Mouse (Mus musculus) hindlimb bud, embryonic 11.5 days (tissue): ENCODE measurements around the gene Scn2b.

ENCODE experiments used
- DNase-seq: peaks from one replicate; pipeline ENCODE4 v3.0.0-alpha.2; 2012; ENCODE audit warnings: low read depth, low spot score; ENCODE audit errors: extremely low spot score

The Scn2b gene

GRCm38 (mm10) chr9:45117741-45118431 lies at the start of gene Scn2b:
Gene Scn2b (plus strand): TSS chr9:45117782.
- no peak for DNase-seq

GRCm38 (mm10) chr9:45071800-45072199 lies 45.8 kb upstream of the Scn2b start:
- DNase-seq, result no peak

GRCm38 (mm10) chr9:45077859-45078258 lies 39.7 kb upstream of the Scn2b start:
- DNase-seq, result no peak

- DNase-seq, result no peak
Measured at GRCm38 (mm10) chr9:45079011-45079410, 38.6 kb upstream of the Scn2b start, which contains the start of gene Jaml. Gene Jaml (plus strand): TSS chr9:45079183.

DNA sequence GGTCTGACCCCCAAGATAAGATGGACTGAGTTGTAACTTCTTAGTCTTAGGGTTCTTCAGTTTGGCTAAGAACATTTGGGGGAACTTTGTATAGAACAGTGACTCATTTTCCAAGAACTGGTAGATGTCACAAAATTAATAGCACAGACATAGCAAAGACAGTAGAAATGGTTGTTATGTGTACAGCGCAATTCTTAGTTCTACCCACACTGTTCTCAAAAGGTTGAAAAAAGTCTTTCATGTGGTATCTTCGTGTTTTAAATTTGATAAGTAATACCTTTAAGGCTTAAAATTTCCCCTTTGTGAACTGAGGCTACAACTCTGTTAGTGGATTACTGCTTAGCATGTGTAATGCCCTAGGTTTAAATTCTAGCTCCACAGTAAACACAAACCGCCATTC lies 34.5 kb upstream of the Scn2b start:
- DNase-seq, result no peak

GRCm38 (mm10) chr9:45084556-45084955 lies 33.0 kb upstream of the Scn2b start:
- DNase-seq, result no peak

- no peak for DNase-seq
Measured at GRCm38 (mm10) chr9:45085741-45086690, 31.6 kb upstream of the Scn2b start.

DNA sequence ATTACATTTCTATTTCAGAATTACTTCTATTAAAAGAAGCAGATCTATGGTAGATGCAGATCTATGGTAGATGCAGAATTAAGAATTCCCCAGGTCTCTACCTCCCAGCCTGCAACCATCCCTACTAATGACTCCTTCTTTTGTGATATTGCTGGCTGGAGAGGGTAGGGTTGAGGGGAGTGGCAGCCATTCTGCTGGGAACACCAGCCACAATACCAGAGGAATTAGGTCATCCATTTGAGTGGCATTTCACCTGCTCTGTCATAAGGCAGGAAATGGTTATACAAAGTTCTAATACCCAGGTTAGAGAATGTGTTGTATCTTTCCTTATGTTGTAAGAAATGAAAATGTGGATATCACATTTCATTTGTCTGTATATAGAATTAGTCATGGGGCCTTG lies 29.5 kb upstream of the Scn2b start:
- no peak for DNase-seq

- no peak for DNase-seq
Measured at GRCm38 (mm10) chr9:45090811-45091210, 26.8 kb upstream of the Scn2b start.

- DNase-seq, result no peak
Measured at GRCm38 (mm10) chr9:45092641-45093040, 24.9 kb upstream of the Scn2b start.

- no peak for DNase-seq
Measured at GRCm38 (mm10) chr9:45095149-45095937, 22.2 kb upstream of the Scn2b start.

DNA sequence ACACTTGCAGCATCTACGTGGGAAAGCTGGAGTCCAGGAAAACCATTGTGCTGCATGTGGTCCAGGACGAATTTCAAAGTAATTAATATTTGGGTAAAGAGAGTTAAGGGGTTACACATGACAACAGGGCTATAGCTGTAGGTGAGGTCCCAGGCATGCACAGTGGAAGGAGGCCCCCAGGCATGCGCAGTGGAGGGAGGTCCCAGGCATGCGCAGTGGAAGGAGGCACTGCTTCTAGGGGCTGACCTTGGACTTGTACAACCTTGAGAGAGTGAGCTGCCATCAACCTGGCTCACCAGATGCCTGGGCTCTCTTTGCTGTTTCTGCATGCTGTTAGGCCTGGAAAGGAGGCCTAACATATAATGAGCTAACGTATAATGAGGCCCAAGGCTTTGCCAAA lies 19.7 kb upstream of the Scn2b start:
- DNase-seq, result no peak

DNA sequence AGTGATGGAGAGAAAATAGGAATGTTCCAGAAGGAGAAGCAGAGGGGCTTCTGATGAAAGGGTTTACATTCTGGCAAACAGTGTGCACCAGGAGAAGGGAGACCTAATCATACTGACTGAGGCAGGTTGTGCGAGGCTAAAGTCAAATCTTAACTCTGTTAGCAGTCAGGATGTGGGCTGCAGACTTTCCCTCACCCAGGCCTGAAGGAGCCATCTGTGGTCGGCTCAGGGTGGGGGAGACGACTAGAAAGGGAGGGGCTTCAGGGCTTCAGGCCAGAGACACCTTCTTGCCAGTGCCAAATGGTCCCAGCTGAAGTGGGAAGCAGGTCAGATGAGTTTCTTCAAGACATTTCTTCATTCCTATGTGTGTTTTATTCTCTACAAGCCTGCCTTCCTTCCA lies 19.2 kb upstream of the Scn2b start:
- DNase-seq, result no peak

DNA sequence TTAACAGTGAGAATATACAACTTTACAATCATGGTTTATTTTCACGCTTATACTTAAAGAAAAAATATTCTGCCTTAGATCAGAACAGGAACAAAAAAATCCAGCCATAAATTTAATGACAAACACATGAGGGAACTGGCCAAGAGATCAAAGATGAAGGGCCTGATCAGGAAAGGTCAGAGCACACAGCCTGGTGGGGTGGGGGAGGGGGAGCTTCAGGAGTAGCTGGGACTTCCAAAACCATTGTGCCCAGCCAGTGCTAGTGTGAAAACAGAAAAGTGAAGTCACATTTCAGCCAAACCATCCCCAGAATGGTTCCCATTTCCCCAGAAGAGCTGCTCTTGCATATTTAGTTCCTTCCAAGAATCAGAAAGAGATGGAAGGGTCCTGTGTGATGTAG lies 15.1 kb upstream of the Scn2b start:
- DNase-seq, result no peak

GRCm38 (mm10) chr9:45103211-45103979 lies 14.2 kb upstream of the Scn2b start:
- DNase-seq, result no peak

DNA sequence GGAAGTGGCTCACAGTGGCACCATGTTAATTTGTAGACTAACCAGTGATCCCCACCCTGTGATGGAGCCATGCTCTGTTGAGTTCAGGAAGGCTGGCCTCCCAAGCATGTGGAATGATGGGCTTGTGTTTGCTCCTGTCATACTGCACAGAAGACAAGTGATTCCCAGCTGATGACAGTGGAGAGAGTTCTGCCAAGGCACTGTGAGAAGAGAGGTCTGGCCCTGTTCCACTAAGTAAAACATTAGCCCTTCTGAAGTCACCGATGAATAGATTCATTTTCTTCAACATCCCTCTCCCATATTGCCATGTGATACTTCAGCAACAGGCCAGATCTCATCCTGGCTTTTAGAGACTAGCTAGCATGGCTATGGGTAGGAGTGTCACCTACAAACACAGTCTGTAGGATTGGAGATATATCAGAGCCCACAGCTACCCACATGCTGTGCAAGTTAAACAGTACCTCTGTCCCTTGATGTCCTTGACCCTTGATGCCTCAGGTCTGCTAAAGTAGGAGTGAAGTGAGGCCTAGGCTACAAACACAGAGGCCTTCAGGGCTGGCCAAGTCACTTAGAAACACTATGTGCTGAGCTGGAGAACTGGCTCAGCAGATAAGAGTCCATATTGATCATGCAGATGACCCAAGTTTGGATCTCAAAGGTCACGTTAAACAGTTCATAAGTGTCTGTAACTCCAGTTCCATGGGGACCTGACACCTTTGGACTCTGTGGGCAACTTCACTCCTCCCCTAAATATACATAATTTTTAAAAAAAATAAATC lies 11.8 kb upstream of the Scn2b start:
- DNase-seq, result no peak

GRCm38 (mm10) chr9:45115706-45116105 lies 1.9 kb upstream of the Scn2b start:
- no peak for DNase-seq

GRCm38 (mm10) chr9:45116819-45117218 lies 763 bp upstream of the Scn2b start:
- DNase-seq, result no peak

GRCm38 (mm10) chr9:45118552-45118951 lies 970 bp downstream of the Scn2b start:
- no peak for DNase-seq
